In the genomic region with DNA sequence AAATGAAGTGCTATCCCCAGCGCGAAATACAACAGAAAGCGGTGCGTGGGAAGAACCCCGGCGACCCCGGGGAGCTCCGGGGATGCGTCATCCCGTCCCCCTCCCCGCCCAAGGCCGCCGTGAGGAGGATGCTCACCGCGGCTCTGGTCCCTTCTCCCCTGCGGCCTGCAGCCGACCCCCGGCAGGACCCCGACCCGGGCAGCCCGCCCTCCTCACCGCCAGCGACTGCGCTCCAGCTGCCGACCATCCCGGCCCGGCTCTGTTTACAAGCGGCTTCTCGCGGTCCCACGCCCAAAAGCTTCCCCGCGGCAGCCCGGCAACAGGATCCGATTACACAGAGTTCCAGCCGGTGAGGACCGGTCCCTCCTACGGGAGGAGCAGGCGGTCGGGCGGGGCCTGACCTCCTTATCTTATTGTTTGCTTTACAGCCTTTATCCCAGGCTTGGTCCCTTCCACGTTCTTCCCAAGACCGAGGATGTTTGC, we compare ENCODE assay signal across 8 mouse cellular contexts. TPM values are rescaled to one million over a fixed set of nuclear protein-coding genes. Genes with fewer than 3 reads are reported as not detected.
DNase-seq lines count a peak whose midpoint lies in the region; ATAC-seq lines count a peak whose summit lies in the region.

A gene (minus strand): TSS at position 346 of the 483 bp plus-strand sequence.

- no peaks in the 10 kb centered on the region for H3K27me3 ChIP-seq in intestine, embryonic 14.5 days (replicated peaks; ENCODE audit: control insufficient read depth, insufficient read depth, low read length)

- WGBS in intestine, embryonic 14.5 days, result 1% methylated on average over 43 of the region's 43 CpGs

- H3K9ac ChIP-seq in intestine, embryonic 14.5 days (ENCODE audit: low read length), result peak within 1 kb of the TSS; percentile 68

- H3K36me3 ChIP-seq in intestine, embryonic 14.5 days (ENCODE audit: control insufficient read depth, insufficient read depth, low read length), result no peaks in the 10 kb centered on the region

- H3K4me3 ChIP-seq in intestine, embryonic 14.5 days (ENCODE audit: low read depth, low read length), result peak within 1 kb of the TSS; percentile 68

- peak within 1 kb of the TSS; percentile 34; the same call in 1 of the 2 replicates for H3K27ac ChIP-seq in intestine, embryonic 14.5 days (ENCODE audit: low read depth)

- intact Hi-C loops in left cerebral cortex, postnatal 10 days (cut with DNase I), result no loop called here

- peaks cover 3% of the 10 kb centered on the region; the same call in 1 of the 2 replicates for H3K9me3 ChIP-seq in intestine, embryonic 14.5 days (ENCODE audit: control insufficient read depth, low read length)

- DNase-seq in adrenal gland, adult 18-20 months (ENCODE audit: low spot score in 2 of 2), result peak; percentile 77 to 80
- DNase-seq in embryo, embryonic 11 days, result peak; percentile 92
- peak; percentile 77 for DNase-seq in gastrocnemius, postnatal 25 days
- DNase-seq in intestine, embryonic 14.5 days (ENCODE audit: low spot score), result peak; percentile 90
- peak; percentile 77 to 88 for DNase-seq in left cerebral cortex, postnatal 10 days (ENCODE audit: extremely low spot score in 1 of 2, low spot score in 2 of 2)
- peak; percentile 88 to 89 for DNase-seq in right cerebral cortex, postnatal 10 days (ENCODE audit: low spot score in 2 of 2)
- peak; percentile 81 for DNase-seq in urinary bladder, postnatal 14 days (ENCODE audit: low spot score)

- H3K4me1 ChIP-seq in intestine, embryonic 14.5 days (replicated peaks; ENCODE audit: control insufficient read depth, insufficient read depth, low read length), result no peaks in the 10 kb centered on the region

- H3K4me2 ChIP-seq in intestine, embryonic 14.5 days (ENCODE audit: low read length), result peak within 1 kb of the TSS; percentile 59

- peak; percentile 95 for ATAC-seq in intestine, embryonic 14.5 days (replicated peaks; ENCODE audit: low FRiP score, low TSS enrichment, low read depth)
- peak; percentile 99 for ATAC-seq in megakaryocyte progenitor cell, adult 5-6 weeks (replicated peaks; ENCODE audit: poor library complexity)

RNA-seq across cellular contexts. Expression of the gene that starts here (rescaled TPM):
- 10 to 100 TPM; 14.9 to 16.6 TPM for total RNA-seq in adrenal gland, adult 18-20 months (2021)
- 1 to 10 TPM; 5.2 to 5.7 TPM for total RNA-seq in gastrocnemius, postnatal 25 days (2021)
- polyA plus RNA-seq in intestine, embryonic 14.5 days (2014; fragmentation: Nextera tagmentation; extraction: Ambion mirVana), result 8.2 and 8.3 TPM in 2 replicates
- 10 to 100 TPM; 27.1 to 32.2 TPM for total RNA-seq in left cerebral cortex, postnatal 10 days (2021)
- total RNA-seq in megakaryocyte progenitor cell, adult 5-6 weeks (2015), result 8.2 and 9.2 TPM in 2 replicates
- total RNA-seq in megakaryocyte progenitor cell, adult 5-6 weeks (2017), result 3.3 and 3.5 TPM in 2 replicates

Comparison
In these comparisons a context has a peak if more than half of its experiments do, and no peak if none do; other contexts are left out.
1. Peak in every context shown above with its lines: DNase-seq, ATAC-seq, H3K4me3 ChIP-seq and H3K27ac ChIP-seq.